Mouse (Mus musculus) limb, embryonic 14.5 days (tissue): ENCODE measurements around the gene Clec16a. TPM values are rescaled to one million over a fixed set of nuclear protein-coding genes. Genes with fewer than 3 reads are reported as not detected.

Source experiments
- ATAC-seq: fragments of 200-750 bp; cut with Nextera tagmentation; 2 replicates; pipeline ENCODE4 v1.8.0; 2017; ENCODE audit warnings: low read depth, moderate number of reproducible peaks, moderate TSS enrichment; ENCODE audit not compliant: low FRiP score
- DNase-seq: peaks from one replicate; pipeline ENCODE4 v3.0.0-alpha.2; 2015; ENCODE audit warnings: low spot score
- H3K27ac ChIP-seq: fragments of 300-500 bp; sonication (generic); replicated peaks from 2 replicates; pipeline ENCODE4 v1.5.1; 2014; ENCODE audit warnings: low read depth, mild to moderate bottlenecking, low read length, moderate library complexity, mixed read lengths
- H3K27me3 ChIP-seq: fragments of 300-500 bp; sonication (generic); 2 replicates; pipeline ENCODE4 v1.6.1; 2014; ENCODE audit warnings: low read length, mixed read lengths; ENCODE audit not compliant: control insufficient read depth, insufficient read depth
- H3K36me3 ChIP-seq: fragments of 300-500 bp; sonication (generic); 2 replicates; pipeline ENCODE4 v1.6.1; 2014; ENCODE audit warnings: mild to moderate bottlenecking, low read length, moderate library complexity, mixed read lengths; ENCODE audit not compliant: control insufficient read depth, insufficient read depth
- H3K4me1 ChIP-seq: fragments of 300-500 bp; sonication (generic); 2 replicates; pipeline ENCODE4 v1.6.1; 2014; ENCODE audit warnings: antibody characterized with exemption, low read length, mixed read lengths; ENCODE audit not compliant: control insufficient read depth, insufficient read depth
- H3K4me2 ChIP-seq: fragments of 300-500 bp; sonication (generic); replicated peaks from 2 replicates; pipeline ENCODE4 v1.6.1; 2014; ENCODE audit warnings: low read depth, mild to moderate bottlenecking, low read length, moderate library complexity; ENCODE audit not compliant: severe bottlenecking
- H3K4me3 ChIP-seq: fragments of 300-500 bp; sonication (generic); replicated peaks from 2 replicates; pipeline ENCODE4 v1.5.1; 2014; ENCODE audit warnings: low read length
- H3K9ac ChIP-seq: fragments of 300-500 bp; sonication (generic); 2 replicates; pipeline ENCODE4 v1.6.1; 2014; ENCODE audit warnings: mild to moderate bottlenecking, low read depth, low read length, moderate library complexity; ENCODE audit not compliant: severe bottlenecking
- H3K9me3 ChIP-seq: fragments of 300-500 bp; sonication (generic); 2 replicates; pipeline ENCODE4 v1.6.1; 2016; ENCODE audit warnings: low read length; ENCODE audit not compliant: control insufficient read depth
- POLR2A ChIP-seq: fragments of 200-500 bp; IDR thresholded peaks from 2 replicates; pipeline ENCODE4 v1.8.0; 2012; ENCODE audit warnings: inconsistent platforms, mild to moderate bottlenecking, moderate library complexity, borderline replicate concordance; ENCODE audit not compliant: insufficient read depth, insufficient read length; ENCODE audit errors: extremely low read depth
- WGBS: fragments of 180-500 bp; shearing (Covaris S2); extraction: QIAGEN DNeasy Blood & Tissue Kit; methylation state at CpG from one replicate; pipeline ENCODE4 v1.1.7; 2014; 5-methylcytosine and 5-hydroxymethylcytosine counted together
- polyA plus RNA-seq, 2 experiments: library from polyadenylated mRNA; depleted of rRNA in 1 of 2; stranded (reverse) in 1 of 2; unstranded in 1 of 2; fragments of >200 nt; fragmentation: Nextera tagmentation in 1 of 2; extraction: Ambion mirVana in 1 of 2; gene quantifications; 2 replicates each; pipeline versions ENCODE4 v1.2.1 to v1.2.3; 2012 to 2014

Gene Clec16a
- polyA plus RNA-seq, 2 experiments, result 12.5 to 29.9 TPM

DNA sequence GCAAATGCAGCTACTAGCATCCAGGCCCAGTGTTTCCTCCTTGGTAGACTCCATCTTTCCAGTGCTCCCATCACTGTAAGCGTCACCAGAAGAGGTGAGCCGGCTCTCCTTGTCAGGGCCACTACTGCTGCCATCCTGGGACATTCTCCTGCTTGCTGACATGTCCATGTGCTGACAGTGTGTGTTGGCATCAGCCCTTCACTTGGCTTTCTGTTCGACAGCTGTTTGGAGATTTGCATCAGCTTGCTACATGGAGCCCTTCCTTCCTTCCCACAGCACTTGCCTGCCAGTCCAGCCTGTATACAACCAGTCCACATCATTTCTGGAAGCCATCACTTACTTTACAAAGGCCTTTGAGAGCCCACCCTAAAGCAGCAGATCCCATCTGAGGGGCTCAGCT lies 193.7 kb downstream of the Clec16a start:
- no peak for TF ChIP-seq POLR2A
- no peaks in the 10 kb centered on the region for H3K27me3 ChIP-seq
- no peaks in the 10 kb centered on the region for H3K4me1 ChIP-seq
- no peaks in the 10 kb centered on the region for H3K36me3 ChIP-seq
- ATAC-seq (no peak), DNase-seq (no peak)
- H3K9me3 ChIP-seq, result no peaks in the 10 kb centered on the region
- H3K4me2 ChIP-seq, result no peak overlapping the region
- 94% methylated on average over 3 of the region's 3 CpGs for WGBS
- no peak overlapping the region for H3K9ac ChIP-seq
- H3K27ac ChIP-seq, result no peak overlapping the region
- no peak overlapping the region for H3K4me3 ChIP-seq

DNA sequence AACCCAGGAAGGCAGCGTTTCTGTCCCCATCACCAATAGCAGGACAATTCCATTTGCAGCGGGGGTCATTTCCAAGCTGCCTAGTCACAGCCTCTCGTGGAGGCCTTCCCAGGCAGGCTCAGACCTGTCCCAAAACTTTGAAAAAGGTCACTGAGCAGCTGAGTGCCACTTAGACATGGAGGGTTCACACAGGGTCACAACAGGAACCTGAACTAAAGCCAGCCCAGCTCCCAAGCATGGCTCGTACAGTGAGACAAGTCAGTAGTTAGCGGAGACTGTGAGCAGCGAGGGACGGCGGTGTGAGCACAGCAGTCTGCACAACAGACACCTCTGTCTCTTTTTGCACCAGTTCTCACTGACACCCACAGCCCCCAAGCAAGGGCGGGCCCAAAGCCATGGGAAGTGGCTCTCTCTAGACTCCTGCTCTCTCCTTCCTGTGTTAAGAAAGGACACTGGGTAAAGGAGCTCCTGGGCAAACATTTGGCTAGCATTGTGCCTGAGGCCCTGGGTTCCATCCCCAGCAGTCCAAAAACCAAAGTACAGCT lies 194.8 kb downstream of the Clec16a start:
- DNase-seq, result no peak
- no peaks in the 10 kb centered on the region for H3K27me3 ChIP-seq
- no peaks in the 10 kb centered on the region for H3K36me3 ChIP-seq
- H3K4me2 ChIP-seq, result no peak overlapping the region
- no peak overlapping the region for H3K4me3 ChIP-seq
- ATAC-seq, result no peak
- H3K4me1 ChIP-seq, result peaks cover 7% of the 10 kb centered on the region
- H3K9me3 ChIP-seq, result no peaks in the 10 kb centered on the region
- 63% methylated on average over 9 of the region's 9 CpGs for WGBS
- no peak overlapping the region for H3K9ac ChIP-seq
- TF ChIP-seq POLR2A, result no peak
- no peak overlapping the region for H3K27ac ChIP-seq

DNA sequence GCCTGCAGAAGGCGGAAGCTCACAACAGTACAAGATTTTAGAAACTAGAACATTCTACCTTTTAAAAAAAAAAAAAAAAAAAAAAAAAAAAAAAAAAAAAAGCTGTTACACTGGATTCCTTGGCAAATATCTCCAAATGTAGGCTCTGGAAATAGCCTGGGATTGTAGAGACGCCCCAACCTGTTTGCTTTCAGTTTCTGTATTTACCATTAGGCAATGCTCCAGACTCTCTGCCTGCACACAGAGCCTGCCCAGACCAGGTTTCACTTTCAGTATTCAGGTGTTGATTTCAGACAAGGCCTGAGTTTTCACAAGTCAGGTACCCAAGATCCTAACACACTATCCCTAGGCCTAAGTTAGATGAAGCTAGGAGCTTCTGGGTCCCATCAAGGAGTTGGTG lies 195.9 kb downstream of the Clec16a start:
- H3K27me3 ChIP-seq, result no peaks in the 10 kb centered on the region
- ATAC-seq (no peak), DNase-seq (peak; percentile 22)
- 81% methylated on average over 2 of the region's 2 CpGs for WGBS
- no peaks in the 10 kb centered on the region for H3K9me3 ChIP-seq
- no peaks in the 10 kb centered on the region for H3K36me3 ChIP-seq
- H3K4me2 ChIP-seq, result no peak overlapping the region
- TF ChIP-seq POLR2A, result no peak
- H3K4me1 ChIP-seq, result peaks cover 11% of the 10 kb centered on the region
- no peak overlapping the region for H3K9ac ChIP-seq
- no peak overlapping the region for H3K4me3 ChIP-seq
- H3K27ac ChIP-seq, result no peak overlapping the region

DNA sequence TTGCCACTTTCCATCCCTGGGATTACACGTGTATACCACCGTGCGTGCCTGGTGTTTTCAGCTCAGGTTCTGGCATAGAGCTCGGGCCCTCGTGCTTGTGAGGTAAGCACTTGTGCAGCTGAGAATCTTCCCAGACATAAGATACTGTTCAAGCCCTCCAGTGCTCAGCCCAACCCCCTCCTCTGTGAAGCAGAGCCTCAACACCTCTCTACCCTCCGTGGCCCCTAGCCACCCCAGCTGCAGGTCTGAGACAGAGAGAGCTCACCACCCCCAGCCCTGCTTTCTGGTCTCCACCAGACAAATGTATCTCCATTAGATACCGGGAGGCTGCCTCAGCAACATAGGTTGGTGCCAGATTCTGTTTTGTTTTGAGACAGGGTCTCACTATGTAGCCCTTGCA lies 204.1 kb downstream of the Clec16a start:
- TF ChIP-seq POLR2A, result no peak
- Histone ChIP-seq H3K27me3 (no peaks in the 10 kb centered on the region), H3K4me3 (no peak overlapping the region), H3K4me1 (peaks cover 17% of the 10 kb centered on the region), H3K36me3 (no peaks in the 10 kb centered on the region), H3K27ac (no peak overlapping the region), H3K9me3 (no peaks in the 10 kb centered on the region), H3K4me2 (no peak overlapping the region), H3K9ac (no peak overlapping the region)
- DNase-seq (no peak), ATAC-seq (no peak)
- WGBS, result 56% methylated on average over 7 of the region's 7 CpGs

DNA sequence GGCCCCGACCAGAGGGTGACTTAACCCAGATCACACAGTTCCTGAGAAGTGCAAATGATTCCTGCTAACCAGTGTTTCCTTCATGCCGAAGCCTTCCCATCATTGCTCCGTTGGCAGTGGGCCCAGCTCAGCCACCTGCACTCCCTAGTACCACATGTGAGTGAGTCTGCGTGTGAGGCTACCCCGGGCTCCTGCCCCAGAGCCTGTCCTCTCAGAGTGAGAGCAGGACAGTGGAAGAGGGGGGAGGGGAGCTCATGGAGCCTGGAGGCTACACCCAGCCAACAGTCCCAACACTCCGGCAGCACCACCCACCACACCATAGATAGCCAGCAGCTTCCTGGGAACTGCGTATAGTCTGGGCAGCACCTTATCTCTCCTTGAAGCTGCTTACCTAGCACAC lies 204.7 kb downstream of the Clec16a start:
- Histone ChIP-seq H3K27me3 (no peaks in the 10 kb centered on the region), H3K9me3 (no peaks in the 10 kb centered on the region), H3K9ac (no peak overlapping the region), H3K4me1 (peaks cover 12% of the 10 kb centered on the region; the same call in 1 of the 2 replicates), H3K4me3 (no peak overlapping the region), H3K36me3 (no peaks in the 10 kb centered on the region), H3K4me2 (no peak overlapping the region), H3K27ac (no peak overlapping the region)
- 32% methylated on average over 7 of the region's 7 CpGs for WGBS
- TF ChIP-seq POLR2A, result no peak
- DNase-seq (peak; percentile 36), ATAC-seq (peak; percentile 48; the same call in 1 of the 2 replicates)

DNA sequence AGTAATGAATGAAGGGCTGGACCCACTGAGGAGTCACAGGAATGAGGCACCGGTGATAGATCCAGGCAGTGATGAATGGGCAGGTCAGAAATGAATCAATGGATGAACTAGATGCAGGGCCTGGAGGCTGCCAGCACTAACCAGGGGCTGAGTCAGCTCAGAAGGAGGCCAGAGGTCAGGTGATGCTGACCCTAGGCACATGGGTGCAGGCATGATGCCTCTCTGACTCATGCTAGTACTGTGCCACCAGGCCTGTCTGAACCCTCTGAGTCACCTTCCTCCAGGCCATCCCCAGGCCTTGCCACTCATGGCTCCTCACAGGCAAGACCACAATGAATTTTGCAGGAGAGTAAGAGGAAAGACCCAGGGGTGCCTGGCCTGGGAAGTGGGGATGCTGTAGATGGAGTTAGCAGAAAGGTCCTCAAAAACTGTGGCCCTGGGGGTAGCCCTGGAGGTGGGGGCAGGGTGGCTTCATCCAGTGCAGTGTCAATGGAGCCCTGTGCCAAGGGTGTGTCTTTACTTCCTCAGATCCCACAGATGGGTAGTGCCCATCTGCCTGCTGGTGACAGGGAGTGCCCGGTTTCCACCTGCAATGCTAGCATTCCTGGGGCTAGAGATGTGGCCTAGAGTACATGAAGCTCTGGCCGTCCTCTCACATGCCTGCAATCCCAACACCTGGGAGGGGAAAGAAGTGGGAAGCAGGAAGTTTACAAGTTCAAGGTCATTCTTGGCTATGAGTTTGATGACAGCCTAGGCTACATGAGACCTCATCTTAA lies 209.6 kb downstream of the Clec16a start:
- Histone ChIP-seq H3K4me2 (no peak overlapping the region), H3K9ac (no peak overlapping the region), H3K9me3 (no peaks in the 10 kb centered on the region), H3K36me3 (no peaks in the 10 kb centered on the region), H3K4me1 (peaks cover 4% of the 10 kb centered on the region; the same call in 1 of the 2 replicates), H3K4me3 (no peak overlapping the region), H3K27me3 (no peaks in the 10 kb centered on the region), H3K27ac (no peak overlapping the region)
- WGBS, result 77% methylated on average over 3 of the region's 3 CpGs
- no peak for DNase-seq
- ATAC-seq, result no peak
- no peak for TF ChIP-seq POLR2A
